Mouse (Mus musculus) cerebellum, postnatal 14 days (tissue): ENCODE data around the gene Pax9.
A peak's percentile ranks its signal among the peaks of the same experiment; 100 is the strongest.

Experiments
- DNase-seq, 2 experiments: peaks; one replicate each; pipeline ENCODE4 v3.0.0; 2021; ENCODE audit warnings: mixed read lengths in 2 of 2

Gene Pax9

GRCm38 (mm10) chr12:56697011-56697740, 5.6 kb downstream of the Pax9 start:
- peak in 1 of 2 experiments; percentile 8 for DNase-seq

GRCm38 (mm10) chr12:56697785-56698184, 6.2 kb downstream of the Pax9 start:
- DNase-seq, result peak in 1 of 2 experiments; percentile 11

- DNase-seq, result peak in 1 of 2 experiments; percentile 22
Observed at GRCm38 (mm10) chr12:56698191-56698980, 6.8 kb downstream of the Pax9 start.

GRCm38 (mm10) chr12:56699351-56699750, 7.8 kb downstream of the Pax9 start:
- DNase-seq, result peak in 1 of 2 experiments; percentile 10

- peak in 1 of 2 experiments; percentile 15 for DNase-seq
Observed at GRCm38 (mm10) chr12:56699915-56700900, 8.6 kb downstream of the Pax9 start.

GRCm38 (mm10) chr12:56701004-56701403, 9.4 kb downstream of the Pax9 start:
- DNase-seq, result peak in 1 of 2 experiments; percentile 7

- DNase-seq, result no peak
Observed at GRCm38 (mm10) chr12:56717971-56718706, 26.6 kb downstream of the Pax9 start.

GRCm38 (mm10) chr12:56718707-56719051, 27.1 kb downstream of the Pax9 start:
- DNase-seq, result no peak

- no peak for DNase-seq
Observed at GRCm38 (mm10) chr12:56727631-56728030, 36.1 kb downstream of the Pax9 start.

- DNase-seq, result no peak
Observed at GRCm38 (mm10) chr12:56737104-56737503, 45.5 kb downstream of the Pax9 start.
